ENCODE assay signal across 20 mouse cellular contexts in genomic region chr7:99452859-99453258, GRCm38 (mm10). TPM values are rescaled to one million over a fixed set of nuclear protein-coding genes. Genes with fewer than 3 reads are reported as not detected.
"Had no signal": no experiment of that assay in that cellular context is flagged by ENCODE, and none has a peak within 500 bp of the region (broad histone marks: within the 10 kb centered on the region; RNA-seq: fewer than 3 reads in every experiment).

No protein-coding gene starts in this region.

- H3K9me3 ChIP-seq: limb, embryonic 10.5 days; limb, embryonic 13.5 days; liver, embryonic 12.5 days; liver, embryonic 15.5 days; lung, embryonic 15.5 days; megakaryocyte, embryonic 14.5 days; midbrain, embryonic 15.5 days; neural tube, embryonic 13.5 days had no signal

- H3K4me3 ChIP-seq: layer of hippocampus, adult 2 months; limb, embryonic 10.5 days; limb, embryonic 13.5 days; liver, embryonic 12.5 days; liver, embryonic 15.5 days; lung, embryonic 15.5 days; megakaryocyte, embryonic 14.5 days; midbrain, embryonic 15.5 days; neural tube, embryonic 13.5 days had no signal

- H3K4me2 ChIP-seq: limb, embryonic 13.5 days; liver, embryonic 12.5 days; liver, embryonic 15.5 days; lung, embryonic 15.5 days; midbrain, embryonic 11.5 days; midbrain, embryonic 15.5 days; neural tube, embryonic 13.5 days had no signal

- H3K27me3 ChIP-seq: limb, embryonic 13.5 days; liver, embryonic 15.5 days; lung, embryonic 15.5 days; midbrain, embryonic 15.5 days; neural tube, embryonic 13.5 days had no signal

- H3K36me3 ChIP-seq: limb, embryonic 10.5 days; limb, embryonic 13.5 days; liver, embryonic 12.5 days; liver, embryonic 15.5 days; midbrain, embryonic 15.5 days had no signal

- H3K27ac ChIP-seq: layer of hippocampus, adult 2 months; limb, embryonic 13.5 days; liver, embryonic 12.5 days; liver, embryonic 15.5 days; lung, embryonic 15.5 days; midbrain, embryonic 15.5 days; neural tube, embryonic 13.5 days had no signal

- H3K4me1 ChIP-seq: limb, embryonic 13.5 days; liver, embryonic 15.5 days; lung, embryonic 15.5 days had no signal

- ATAC-seq: liver, embryonic 12.5 days; midbrain, embryonic 15.5 days had no signal

- DNase-seq: kidney, adult 2 months; kidney, postnatal 14 days; layer of hippocampus, adult 9-11 months; liver; lung, adult 18-20 months; lung, postnatal 10 days; lung, postnatal 36 days; thymus, adult 18-20 months; thymus, postnatal 36 days had no signal

- H3K9ac ChIP-seq: limb, embryonic 13.5 days; liver, embryonic 12.5 days; liver, embryonic 15.5 days; lung, embryonic 15.5 days; midbrain, embryonic 15.5 days; neural tube, embryonic 13.5 days had no signal

RNA-seq across cellular contexts. Expression of gene Klhl35, which starts 12.9 kb away (rescaled TPM):
- total RNA-seq: neutrophil, adult 5-6 weeks had no signal
